Mouse (Mus musculus): ENCODE measurements around the gene Acin1.

DNA sequence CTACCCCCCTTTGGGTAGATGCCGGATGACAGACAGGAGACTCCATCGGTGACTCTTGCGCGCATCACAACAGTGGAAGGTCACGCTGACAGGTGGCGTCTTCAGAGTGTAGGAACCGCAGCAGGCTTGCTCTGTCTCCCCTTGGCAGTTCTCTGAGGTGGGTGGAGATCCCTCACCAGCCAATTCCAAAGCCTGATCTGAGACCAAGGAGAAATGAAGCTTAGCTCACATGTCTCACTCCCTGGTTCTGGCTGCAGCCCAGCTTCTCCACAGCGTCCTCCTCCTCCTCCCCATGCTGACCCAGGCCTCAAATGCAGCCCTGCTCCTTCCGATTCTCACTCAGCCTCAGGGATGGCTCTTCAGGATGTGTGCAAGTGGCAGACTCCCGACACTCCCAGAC, 61.8 kb downstream of the Acin1 start:
- TF ChIP-seq CTCF (conservative IDR thresholded peaks at IDR 0.05 in 1 of 2, IDR thresholded peaks at IDR 0.05 in 1 of 2; ENCODE audit: low read depth in 2 of 2, low read length in 2 of 2) (no peak), EP300 (IDR thresholded peaks at IDR 0.05; ENCODE audit: low read length) (no peak), MAZ (IDR thresholded peaks at IDR 0.05; ENCODE audit: low read depth, low read length) (no peak), POLR2A (IDR thresholded peaks at IDR 0.05; ENCODE audit: low read depth, low read length) (no peak), UBTF (IDR thresholded peaks at IDR 0.05; ENCODE audit: low read depth, low read length) (no peak), E2F4 (IDR thresholded peaks at IDR 0.05; ENCODE audit: insufficient replicate concordance, low read depth, low read length) (no peak), ZNF384 (IDR thresholded peaks at IDR 0.05; ENCODE audit: low read depth, low read length) (no peak), ELF1 (IDR thresholded peaks at IDR 0.05; ENCODE audit: low read depth, low read length) (no peak), TCF12 (IDR thresholded peaks at IDR 0.05; ENCODE audit: low read depth, low read length) (no peak), MXI1 (IDR thresholded peaks at IDR 0.05; ENCODE audit: low read depth, low read length) (no peak), MEF2A (IDR thresholded peaks at IDR 0.05; ENCODE audit: borderline replicate concordance, low read depth, low read length) (no peak), SMC3 (IDR thresholded peaks at IDR 0.05; ENCODE audit: low read depth, low read length) (no peak)

Measured in CH12.LX (cell line).